ENCODE assay signal across 25 mouse cellular contexts in genomic region chr5:140041055-140041454, GRCm38 (mm10).
"Had no signal": no experiment of that assay in that cellular context is flagged by ENCODE, and none has a peak within 500 bp of the region (broad histone marks: within the 10 kb centered on the region; RNA-seq: fewer than 3 reads in every experiment).

No protein-coding gene starts in this region.

- H3K9ac ChIP-seq: heart, embryonic 12.5 days; hindbrain, embryonic 12.5 days; hindbrain, embryonic 14.5 days; kidney, embryonic 15.5 days; limb, embryonic 12.5 days; liver, embryonic 13.5 days had no signal

- H3K27me3 ChIP-seq: hindbrain, embryonic 12.5 days; kidney, embryonic 15.5 days; limb, embryonic 12.5 days; liver, embryonic 13.5 days had no signal

- ATAC-seq: hindbrain, embryonic 16.5 days; inflammation-experienced regulatory T-cells, adult 6 months had no signal

- H3K27ac ChIP-seq: heart, embryonic 10.5 days; hindbrain, embryonic 10.5 days; hindbrain, embryonic 12.5 days; hindbrain, embryonic 14.5 days; kidney, embryonic 15.5 days; kidney, postnatal 0 days; layer of hippocampus, adult 2 months; left cerebral cortex, adult 2 months; limb, embryonic 10.5 days; limb, embryonic 12.5 days; liver, embryonic 13.5 days had no signal

- H3K9me3 ChIP-seq: heart, embryonic 10.5 days; heart, embryonic 12.5 days; hindbrain, embryonic 10.5 days; hindbrain, embryonic 12.5 days; kidney, embryonic 15.5 days; limb, embryonic 10.5 days; limb, embryonic 12.5 days; liver, embryonic 13.5 days had no signal

- DNase-seq: gastrocnemius, postnatal 14 days; heart, adult 18-20 months; heart, postnatal 10 days; heart, postnatal 4 days; kidney, adult 11 months; kidney, adult 2 months; kidney, adult 9 months; kidney, postnatal 14 days; kidney, postnatal 36 days; liver; liver, embryonic 13.5 days had no signal

- H3K36me3 ChIP-seq: heart, embryonic 10.5 days; hindbrain, embryonic 10.5 days; hindbrain, embryonic 12.5 days; kidney, embryonic 15.5 days; limb, embryonic 10.5 days; limb, embryonic 12.5 days had no signal

- H3K4me3 ChIP-seq: heart, embryonic 10.5 days; heart, embryonic 12.5 days; hindbrain, embryonic 10.5 days; hindbrain, embryonic 12.5 days; kidney, embryonic 15.5 days; layer of hippocampus, adult 2 months; left cerebral cortex, adult 2 months; limb, embryonic 10.5 days; limb, embryonic 12.5 days; liver, embryonic 13.5 days had no signal

- H3K4me2 ChIP-seq: heart, embryonic 12.5 days; hindbrain, embryonic 12.5 days; hindbrain, embryonic 14.5 days; kidney, embryonic 15.5 days; limb, embryonic 12.5 days; liver, embryonic 11.5 days; liver, embryonic 13.5 days had no signal
